Mouse (Mus musculus) embryo, embryonic 10.5 days (tissue): Measurements from ENCODE around the gene March7.

ENCODE experiments used
- DNase-seq: peaks from one replicate; pipeline ENCODE4 v3.0.0-alpha.2; 2015; ENCODE audit warnings: low spot score

March7 gene

DNA sequence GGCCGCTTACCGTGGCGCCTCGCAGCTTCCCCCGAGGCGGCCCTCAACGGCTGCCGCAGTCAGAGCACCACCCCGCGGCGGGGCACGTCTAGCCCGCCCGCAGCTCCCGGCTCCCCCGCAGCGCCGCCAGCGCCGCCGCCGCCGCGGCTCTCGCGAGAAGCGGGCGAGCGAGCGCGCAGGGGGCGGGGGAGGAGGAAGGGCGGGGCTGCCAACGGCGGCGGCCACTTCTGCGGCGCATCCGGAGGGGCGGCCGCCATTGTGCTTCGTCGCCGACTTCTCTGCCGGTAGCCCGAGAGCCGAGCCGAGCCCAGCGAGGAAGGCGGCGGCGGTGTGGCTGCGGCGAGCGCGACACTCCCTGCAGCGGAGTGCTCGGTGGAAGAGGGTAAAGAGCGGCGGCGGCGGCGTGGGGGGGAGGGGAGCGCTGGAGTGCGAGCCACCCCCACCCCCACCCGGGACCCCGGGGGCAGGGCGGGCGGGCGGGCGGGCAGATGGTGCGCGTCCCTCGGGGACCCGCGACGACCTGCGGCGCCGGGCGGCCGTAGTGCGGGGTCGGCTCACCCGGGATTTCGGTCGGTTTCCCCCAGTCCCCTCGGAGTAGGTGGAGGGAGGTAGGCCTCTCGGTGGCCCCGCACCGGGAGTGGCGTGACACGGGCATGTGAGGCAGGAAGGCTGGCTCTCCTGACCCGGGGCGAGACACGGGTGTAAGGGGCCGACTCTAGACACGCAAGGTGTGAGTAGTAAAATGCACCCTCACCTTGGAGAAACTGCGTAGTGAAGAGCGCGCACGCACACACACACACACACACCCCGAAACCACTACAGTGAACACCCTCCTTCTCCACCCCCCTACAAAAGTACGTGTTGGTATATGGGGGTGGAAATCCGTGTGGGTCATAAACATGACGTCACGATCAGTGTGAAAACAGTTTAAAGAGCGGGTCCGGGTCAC is at the start of gene March7, which contains the start of gene Baz2b:
Gene March7, plus strand, starts transcription at position 185 of the 949 bp plus-strand sequence.
Gene Baz2b, minus strand, starts transcription at position 137 of the 949 bp plus-strand sequence.
- DNase-seq, result peak; percentile 91

DNA sequence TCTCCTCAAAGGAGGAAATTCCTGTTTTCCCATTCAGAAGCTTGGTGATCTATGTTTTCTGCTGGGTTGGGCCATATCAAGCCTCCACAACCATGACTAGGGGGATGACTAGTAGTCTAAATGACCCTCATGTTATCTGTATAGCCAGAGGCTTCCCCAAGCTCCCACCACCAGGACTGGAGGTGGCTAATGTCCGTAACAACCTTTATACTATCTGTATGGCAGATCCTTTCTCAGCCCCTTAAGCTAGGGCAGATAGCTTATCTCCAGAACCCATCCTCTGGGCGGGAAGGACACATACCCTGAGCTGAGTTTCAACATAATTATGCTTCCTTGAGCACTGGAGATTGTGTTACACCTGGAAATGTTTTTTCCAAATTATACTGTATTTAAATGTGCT is 45.9 kb upstream of the March7 start:
- no peak for DNase-seq

DNA sequence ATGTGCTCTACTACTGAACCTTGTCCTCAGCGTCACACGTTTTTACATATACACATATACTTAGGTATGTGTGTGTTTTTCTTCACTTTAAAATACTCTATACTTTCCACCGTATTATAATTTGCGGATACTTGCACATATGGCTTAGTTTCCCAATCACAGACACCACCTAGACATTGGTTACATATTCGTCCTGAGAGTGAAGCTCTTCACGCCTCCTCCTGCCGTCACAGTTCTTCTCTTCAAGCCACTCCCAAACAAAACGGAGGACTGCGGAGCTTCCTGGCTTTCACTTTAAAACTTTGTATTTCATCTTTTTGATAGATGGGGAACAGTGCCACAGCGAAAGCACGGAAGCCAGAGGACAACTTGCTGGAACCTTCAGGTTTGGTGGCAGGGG is 44.0 kb upstream of the March7 start:
- DNase-seq, result no peak

DNA sequence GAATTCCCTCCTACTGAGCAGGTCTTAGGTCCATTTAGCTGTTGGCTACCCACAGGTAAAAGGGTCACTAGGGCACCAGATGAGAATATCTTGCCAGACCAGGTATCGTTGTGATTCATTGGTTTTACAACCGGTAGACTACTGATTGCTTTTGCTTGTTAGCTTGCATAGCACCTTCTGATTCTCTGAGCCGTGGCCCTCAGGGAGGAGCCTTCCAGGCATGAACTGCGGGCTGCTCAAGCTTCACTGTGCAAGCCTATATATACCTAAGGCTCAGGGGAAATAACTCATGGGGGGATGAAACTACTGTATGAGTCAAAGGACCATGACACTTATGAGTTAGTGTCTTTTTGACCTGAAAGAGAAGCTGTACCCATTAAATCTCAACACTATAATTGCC is 42.8 kb upstream of the March7 start:
- no peak for DNase-seq

DNA sequence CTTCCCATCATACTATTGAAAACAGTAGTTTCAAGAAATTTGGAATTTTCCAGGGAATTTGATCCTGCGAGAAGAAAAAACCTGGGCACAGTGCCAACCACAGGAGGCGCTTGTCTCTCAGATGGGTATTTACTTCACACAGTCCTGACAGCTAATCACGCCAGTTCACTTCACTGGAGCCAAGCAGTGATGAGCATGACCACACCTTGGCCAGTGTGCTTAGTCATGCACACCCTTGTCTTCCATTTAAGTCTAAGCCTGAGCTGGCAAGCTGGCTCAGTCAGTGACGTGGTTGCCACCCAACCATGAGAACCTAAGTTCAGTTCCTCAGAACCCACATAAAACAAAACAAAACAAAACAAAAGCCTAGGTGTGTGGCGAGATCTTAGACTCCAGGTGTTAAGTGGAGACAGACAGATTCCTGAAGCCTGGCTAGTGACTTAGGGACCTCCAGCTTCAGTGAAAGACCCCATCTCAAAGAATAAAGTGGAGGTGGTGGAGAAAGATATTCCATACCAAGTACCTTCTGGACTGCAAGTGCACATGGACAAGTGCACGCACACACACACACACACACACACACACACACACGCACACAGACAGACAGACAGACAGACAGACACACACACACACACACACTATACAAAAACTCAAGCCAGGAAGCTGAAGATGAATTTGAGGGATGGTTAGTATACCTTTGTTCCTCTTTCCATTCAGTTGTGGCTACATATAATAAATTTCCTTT is 37.7 kb upstream of the March7 start:
- no peak for DNase-seq

DNA sequence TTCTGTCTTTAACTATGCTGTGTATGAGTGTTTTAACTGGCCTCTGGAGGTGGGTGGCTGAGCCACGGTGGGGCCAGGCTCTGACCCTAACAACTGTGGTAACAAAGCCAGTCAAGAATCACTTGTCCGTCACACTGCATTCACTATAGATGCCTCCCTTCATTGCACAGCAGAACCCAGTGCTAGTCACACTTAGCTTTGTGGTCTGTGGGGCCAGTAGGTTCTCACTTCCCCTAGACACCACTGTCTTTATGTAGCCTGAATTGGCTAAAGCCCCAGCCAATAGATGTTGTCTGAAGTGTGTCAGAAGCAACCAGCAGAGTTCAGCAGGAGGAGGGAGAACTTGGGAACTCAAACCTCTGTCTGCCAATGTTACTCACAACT is 37.2 kb upstream of the March7 start:
- DNase-seq, result no peak

DNA sequence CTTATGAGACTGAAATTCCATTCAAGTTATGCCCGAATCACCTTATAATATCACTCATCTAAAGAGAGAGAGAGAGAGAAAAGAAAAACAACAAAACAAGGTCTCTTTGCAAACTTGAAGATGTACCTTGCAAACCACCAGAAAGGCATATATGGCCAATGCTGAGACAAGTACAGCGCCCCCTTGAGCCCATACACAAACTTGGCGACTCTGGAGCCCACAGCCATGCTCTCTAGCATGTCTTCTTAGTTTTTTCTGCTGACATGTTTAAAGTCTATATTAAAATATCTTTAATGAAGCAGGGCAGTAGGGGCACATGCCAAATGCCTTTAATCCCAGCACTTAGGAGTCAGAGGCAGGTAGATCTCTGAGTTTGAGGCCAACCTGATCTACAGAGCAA is 36.5 kb upstream of the March7 start:
- no peak for DNase-seq

DNA sequence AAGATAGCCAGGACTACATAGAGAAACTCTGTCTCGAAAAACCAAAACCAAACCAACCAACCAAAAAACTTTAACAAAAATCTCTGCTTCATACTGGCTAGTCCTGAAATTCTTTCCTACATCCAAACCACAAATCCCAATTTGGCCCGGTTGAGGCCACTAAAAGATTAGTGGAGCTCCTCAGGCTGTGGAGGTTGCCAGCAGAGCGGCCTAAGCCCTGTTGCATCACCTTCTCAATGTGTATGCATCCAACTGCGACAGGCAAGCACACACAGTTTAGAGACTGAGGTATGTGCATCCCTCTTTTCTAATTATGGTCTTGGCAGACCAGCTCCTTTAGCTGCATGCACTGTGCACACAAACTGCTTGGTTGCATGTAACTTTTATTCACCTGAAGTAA is 36.1 kb upstream of the March7 start:
- DNase-seq, result no peak

DNA sequence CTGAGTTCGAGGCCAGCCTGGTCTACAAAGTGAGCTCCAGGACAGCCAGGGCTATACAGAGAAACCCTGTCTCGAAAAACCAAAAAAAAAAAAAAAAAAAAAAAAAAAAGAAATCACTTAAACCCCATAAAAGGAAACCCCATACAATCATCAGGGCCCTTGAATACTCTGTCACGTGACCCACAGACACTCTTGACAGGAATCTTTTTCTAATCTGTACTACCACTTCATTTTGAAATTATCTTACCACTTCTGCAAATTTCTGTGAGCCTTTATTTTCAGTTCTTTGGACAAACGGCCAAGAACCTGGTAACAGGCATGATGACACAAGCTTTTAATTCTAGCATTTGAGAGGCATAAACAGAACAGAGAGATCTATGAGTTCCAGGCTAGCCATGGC is 34.6 kb upstream of the March7 start:
- no peak for DNase-seq

DNA sequence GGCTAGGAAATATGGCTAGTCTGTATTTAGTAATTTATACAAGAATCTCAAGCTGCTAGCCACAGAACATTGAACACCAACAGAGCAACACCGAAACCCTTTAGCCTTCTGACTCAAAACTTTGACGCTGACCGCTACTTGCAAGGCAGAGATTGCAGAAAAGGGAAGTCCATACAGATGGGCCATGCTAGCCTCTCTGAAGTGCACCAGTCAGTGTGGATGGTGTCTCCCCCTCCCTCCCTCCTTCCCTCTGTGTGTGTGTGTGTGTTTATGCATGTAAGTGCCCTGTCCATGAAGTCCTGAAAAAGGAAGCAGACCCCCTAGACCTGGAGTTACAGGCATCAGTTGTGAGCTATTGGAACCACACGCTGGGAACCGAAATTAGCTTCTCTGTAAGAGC is 33.6 kb upstream of the March7 start:
- DNase-seq, result no peak

DNA sequence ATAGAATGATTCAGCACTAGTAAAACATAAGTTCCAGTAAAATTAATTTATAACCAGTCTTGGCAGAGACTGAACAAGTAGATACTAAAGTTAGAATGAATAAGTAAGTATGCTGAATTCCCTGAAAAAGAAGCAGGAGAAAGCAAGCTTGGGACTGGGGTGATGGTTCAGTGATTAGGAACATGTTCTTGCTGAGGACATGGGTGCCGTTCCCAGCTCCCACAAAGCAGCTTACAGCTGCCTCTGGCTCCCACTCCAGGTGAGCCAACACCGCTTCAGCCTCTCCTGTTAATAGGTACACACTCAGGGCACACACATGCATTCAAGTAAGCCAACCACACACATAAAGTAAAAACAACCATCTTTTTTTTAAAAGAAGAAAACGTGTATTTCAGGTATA is 32.2 kb upstream of the March7 start:
- DNase-seq, result no peak

DNA sequence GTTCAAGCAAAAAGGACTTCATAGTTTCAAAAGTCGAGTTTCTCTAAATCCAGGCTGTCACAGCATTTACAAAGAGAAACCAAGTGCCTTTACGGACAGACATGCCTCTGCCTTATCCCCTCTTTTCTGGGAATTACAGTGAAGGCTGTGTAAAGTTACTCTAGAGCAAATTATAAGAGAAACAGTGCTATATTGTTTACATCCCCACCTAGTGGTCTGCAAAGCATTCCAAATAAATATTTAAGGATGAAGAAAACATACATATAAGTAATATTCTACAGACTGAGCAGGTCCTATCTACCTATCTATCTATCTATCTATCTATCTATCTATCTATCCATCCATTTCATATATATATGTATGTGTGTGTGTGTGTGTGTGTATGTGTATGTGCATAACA is 28.0 kb upstream of the March7 start:
- no peak for DNase-seq

DNA sequence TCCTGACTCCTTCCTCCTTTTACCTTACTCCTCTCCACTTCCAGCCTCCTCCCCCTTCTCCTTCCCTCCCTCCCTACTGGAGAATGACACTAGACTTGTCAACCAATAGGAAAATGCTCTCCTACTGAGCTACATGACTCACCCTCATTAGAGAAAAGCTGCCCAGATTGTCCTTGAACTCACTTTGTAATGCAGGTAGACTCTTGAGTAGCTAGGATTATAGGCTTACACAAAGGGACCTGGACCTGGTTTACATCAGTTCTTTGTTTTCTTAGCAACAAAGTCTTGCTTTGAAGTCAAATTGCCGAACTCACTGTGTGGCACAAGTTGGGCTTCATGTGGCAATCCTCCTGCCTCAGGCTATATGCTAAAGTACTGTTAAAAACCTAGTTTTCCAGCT is 12.8 kb upstream of the March7 start:
- DNase-seq, result no peak

DNA sequence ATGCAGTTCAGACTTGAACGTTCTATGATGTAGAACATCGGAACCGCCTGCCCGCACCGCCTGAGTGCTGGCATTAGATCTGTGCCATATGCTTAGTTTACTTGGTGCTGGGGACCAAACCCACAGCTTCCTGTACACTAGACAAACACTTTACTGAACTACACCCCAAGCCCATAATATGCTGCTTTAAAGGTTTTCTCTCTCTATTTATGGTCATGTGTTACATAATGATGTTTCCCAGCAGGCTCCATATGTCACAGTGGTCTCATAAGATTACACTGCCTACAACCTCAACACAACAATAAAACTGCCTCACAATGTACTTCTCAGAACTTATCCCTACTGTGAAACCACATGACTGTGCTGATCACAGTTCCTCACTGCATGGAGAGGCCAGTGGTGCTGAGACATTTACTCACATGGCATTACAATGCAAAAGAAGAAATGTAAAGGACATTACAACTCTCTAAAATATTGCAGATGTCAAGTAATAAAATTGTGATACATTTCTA is 9.6 kb upstream of the March7 start:
- no peak for DNase-seq

DNA sequence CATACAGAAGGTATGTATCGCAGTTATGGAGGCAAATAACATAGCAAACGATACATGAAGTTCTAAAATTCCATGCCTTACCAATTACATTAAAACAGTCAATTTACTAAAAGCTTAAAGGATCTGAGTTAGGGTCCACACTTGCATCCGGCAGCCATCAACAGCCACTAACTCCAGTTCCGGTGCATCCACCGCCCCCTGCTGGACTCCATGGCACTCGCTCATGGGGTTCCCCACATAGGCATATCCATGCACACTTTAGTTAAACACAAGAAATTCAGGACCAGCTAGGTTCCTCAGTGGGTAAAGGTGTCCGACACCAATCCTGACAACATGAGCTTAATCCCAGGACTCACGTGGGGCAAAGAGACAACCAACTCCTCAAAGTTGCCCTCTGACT is 9.0 kb upstream of the March7 start:
- peak; percentile 77 for DNase-seq

DNA sequence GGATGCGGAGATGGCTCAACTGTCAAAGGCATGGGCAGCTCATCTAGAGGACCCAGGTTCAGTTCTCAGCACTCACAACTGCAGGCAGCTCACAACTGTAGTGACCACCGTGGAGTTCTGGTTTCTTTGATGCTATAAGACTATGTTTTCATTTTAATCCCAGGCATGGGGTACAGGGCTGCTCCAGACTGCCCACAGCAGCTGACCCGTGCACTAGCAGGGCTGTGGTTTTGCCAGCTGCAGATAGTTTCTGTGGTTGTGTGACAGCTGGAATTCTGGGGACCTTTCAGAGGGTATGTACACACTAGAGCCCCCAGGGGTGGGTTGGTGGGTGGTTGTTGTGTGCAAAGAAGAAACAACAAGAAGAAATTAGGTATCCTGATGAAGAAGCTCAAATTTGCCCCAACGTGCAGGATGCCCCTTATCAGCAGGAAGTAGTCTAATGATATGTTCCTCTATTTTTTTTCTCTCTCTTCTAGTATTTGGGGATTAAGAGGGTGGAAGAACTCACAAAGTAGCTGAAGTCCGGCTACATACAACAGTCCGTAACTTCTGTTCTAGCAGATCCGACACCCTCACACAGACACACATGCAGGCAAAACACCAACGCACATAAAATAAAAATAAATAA is 6.7 kb upstream of the March7 start:
- DNase-seq, result no peak

DNA sequence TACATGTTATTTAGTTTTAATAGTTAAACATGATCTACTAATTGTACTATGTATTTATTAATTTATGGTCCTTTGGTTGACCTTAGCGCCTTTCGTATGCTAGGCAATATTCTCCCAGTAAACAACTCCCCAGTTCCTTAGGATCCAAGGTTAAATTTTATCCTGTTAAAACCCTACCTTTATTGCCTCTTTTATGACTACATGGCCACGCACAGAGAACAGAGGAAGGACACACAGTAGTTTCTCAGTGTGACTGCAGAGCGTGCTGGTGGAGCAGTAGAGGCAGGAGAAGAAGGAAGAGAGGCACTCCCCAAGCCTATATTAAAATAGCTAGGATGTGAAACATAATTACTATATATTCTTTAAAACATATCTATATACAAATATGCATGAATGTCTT is 6.0 kb upstream of the March7 start:
- no peak for DNase-seq

DNA sequence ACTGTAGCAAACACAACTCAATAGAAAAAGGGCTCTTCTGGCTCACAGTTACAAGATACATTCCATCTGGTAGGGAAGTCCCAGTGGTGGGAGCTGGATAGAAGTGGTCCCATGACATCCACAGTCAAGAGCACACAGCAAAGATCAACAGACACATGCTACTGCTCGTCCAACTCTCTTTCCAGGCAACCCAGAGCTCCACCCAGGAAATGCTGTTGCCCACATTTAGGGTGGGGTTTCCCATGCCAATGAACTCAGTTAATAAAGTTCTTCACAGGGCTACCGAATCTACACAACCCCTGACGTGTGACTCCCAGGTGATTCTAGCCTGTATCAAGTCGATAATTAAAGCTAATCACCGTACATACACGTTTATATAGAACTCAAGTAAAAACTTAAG is 5.5 kb upstream of the March7 start:
- no peak for DNase-seq

DNA sequence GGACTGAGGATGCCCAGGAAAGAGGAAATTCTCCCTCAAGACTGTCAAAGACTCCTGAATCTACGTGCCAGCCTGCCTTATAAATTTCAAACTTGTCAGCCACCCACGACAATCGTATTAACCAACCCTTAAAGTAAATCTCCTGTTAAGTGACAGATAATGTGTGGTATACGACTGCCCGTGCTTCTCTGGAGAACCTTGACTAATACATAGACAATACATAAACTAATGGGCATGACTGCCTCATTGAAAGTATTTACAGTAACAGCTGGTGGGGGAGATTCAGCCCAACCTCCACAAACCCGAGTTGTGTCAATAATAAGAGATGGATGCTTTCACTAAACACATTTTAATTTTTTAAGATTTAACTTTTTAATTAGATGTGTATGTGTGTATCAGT is 3.9 kb upstream of the March7 start:
- no peak for DNase-seq

DNA sequence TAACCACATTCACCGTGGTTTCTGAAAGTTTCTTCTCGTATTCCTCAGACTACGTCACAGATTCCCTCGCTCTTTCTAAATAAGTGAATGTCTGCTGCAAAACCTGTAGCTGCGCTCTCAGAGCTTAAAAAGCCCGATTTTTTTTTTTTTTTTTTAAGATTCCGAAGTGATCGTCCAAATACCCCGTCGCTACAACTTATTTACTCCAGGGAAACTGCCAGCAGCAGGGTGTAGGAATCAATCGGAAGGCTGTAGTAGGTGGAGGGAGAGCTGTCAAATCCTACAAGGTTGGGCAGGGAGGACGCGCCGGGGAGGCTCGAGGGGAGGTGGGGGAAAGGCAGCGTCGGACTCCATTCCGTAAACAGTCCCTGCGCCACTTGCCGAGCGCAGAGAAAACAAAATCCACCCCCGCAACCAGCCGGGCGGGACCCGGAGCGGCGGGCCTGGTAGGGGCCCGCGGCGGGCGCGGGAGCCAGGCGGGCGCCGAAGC is 520 bp upstream of the March7 start:
- peak; percentile 63 for DNase-seq

DNA sequence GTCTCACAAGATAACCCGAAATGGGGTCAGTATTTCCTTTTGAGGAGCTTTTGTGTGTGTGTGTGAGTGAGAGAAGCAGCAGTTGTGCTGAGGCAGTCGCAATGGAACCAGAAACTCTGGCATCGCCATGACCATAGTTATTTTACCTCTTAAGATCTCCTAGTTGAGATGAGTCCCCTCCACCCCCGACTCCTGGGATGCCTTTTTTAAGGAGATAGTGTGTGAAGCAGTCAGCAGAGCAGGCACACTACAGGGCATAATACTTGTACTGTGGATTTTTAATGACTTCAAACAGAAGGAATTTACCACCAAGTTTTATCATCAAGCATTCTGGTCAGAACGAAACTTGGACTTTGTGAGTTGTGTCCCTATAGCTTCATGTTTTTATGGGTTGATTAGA is 1.1 kb downstream of the March7 start:
- DNase-seq, result no peak

DNA sequence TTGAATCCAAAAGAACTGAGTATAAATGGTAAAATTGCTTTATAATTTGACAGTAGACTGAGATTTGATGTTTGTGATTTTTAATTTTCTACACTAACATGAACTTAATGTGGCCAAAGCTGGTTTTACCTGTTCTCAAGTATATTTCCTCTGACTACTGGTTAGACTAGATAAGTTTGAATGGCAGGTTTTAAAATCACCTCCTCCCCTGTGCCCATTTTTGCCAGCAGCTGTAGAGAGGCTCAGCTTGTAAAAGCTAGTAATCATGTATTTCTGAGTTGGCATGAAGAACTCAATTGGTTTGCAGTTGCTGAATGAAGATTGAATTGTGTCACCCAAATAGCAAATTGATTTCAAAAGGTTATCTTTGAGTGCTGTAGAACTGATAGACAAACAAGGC is 2.8 kb downstream of the March7 start:
- no peak for DNase-seq
